Mouse (Mus musculus) lung, postnatal 0 days (tissue): ENCODE measurements around the gene Cdk8.

Experiments used
- CTCF ChIP-seq: IDR thresholded peaks from 2 replicates; pipeline ENCODE4 v1.5.1; 2016; ENCODE audit warnings: antibody characterized with exemption, mild to moderate bottlenecking
- EP300 ChIP-seq: IDR thresholded peaks from 2 replicates; pipeline ENCODE4 v1.6.1; 2016; ENCODE audit warnings: antibody characterized with exemption, mild to moderate bottlenecking, control low read depth

GRCm38 (mm10) chr5:146334410-146334809 lies 103.4 kb downstream of the Cdk8 start:
- TF ChIP-seq CTCF, result no peak
- no peak for TF ChIP-seq EP300
